Mouse (Mus musculus): ENCODE data around the gene Olfr689. TPM values are rescaled to one million over a fixed set of nuclear protein-coding genes. Genes with fewer than 3 reads are reported as not detected.
A peak's percentile ranks its signal among the peaks of the same experiment; 100 is the strongest.
"Not testable (repeated sequence)": the region's sequence is repeated elsewhere in the genome, so short reads cannot be mapped to it uniquely, and the experiment has no call there.

Olfr689 gene
- polyA plus RNA-seq (2015; fragmentation: Nextera tagmentation; extraction: Ambion mirVana): not detected in 2 replicates

GRCm38 (mm10) chr7:105310865-105311264 is at the start of gene Olfr689:
TSS of gene Olfr689 (plus strand) at chr7:105311165.
- no peak within 1 kb of the TSS for H3K4me2 ChIP-seq (replicated peaks)
- WGBS: 86% methylated on average over 1 of the region's 1 CpGs
- no peak within 1 kb of the TSS for H3K9ac ChIP-seq
- H3K36me3 ChIP-seq: no peaks in the 10 kb centered on the region
- H3K27me3 ChIP-seq (replicated peaks): no peaks in the 10 kb centered on the region
- ATAC-seq: no peak
- H3K27ac ChIP-seq: no peak within 1 kb of the TSS
- no peaks in the 10 kb centered on the region for H3K4me1 ChIP-seq (replicated peaks)
- no peaks in the 10 kb centered on the region for H3K9me3 ChIP-seq
- H3K4me3 ChIP-seq (replicated peaks): no peak within 1 kb of the TSS

- no peak overlapping the region for H3K4me3 ChIP-seq (replicated peaks)
- no peak overlapping the region for H3K9ac ChIP-seq
- H3K27ac ChIP-seq: no peak overlapping the region
- H3K36me3 ChIP-seq: no peaks in the 10 kb centered on the region
- no peaks in the 10 kb centered on the region for H3K4me1 ChIP-seq (replicated peaks)
- no peak overlapping the region for H3K4me2 ChIP-seq (replicated peaks)
- no peak for ATAC-seq
- H3K27me3 ChIP-seq (replicated peaks): no peaks in the 10 kb centered on the region
- WGBS: 74% methylated on average over 7 of the region's 7 CpGs
- H3K9me3 ChIP-seq: no peaks in the 10 kb centered on the region
Observed at GRCm38 (mm10) chr7:105272426-105272825, 38.5 kb upstream of the Olfr689 start.

- no peaks in the 10 kb centered on the region for H3K36me3 ChIP-seq
- H3K9ac ChIP-seq: no peak within 1 kb of the TSS
- no peaks in the 10 kb centered on the region for H3K4me1 ChIP-seq (replicated peaks)
- WGBS: 75% methylated on average over 6 of the region's 6 CpGs
- H3K9me3 ChIP-seq: no peaks in the 10 kb centered on the region
- no peak within 1 kb of the TSS for H3K27ac ChIP-seq
- H3K4me3 ChIP-seq (replicated peaks): no peak within 1 kb of the TSS
- ATAC-seq: no peak
- no peak within 1 kb of the TSS for H3K4me2 ChIP-seq (replicated peaks)
- no peaks in the 10 kb centered on the region for H3K27me3 ChIP-seq (replicated peaks)
Observed at GRCm38 (mm10) chr7:105287795-105288194, 23.2 kb upstream of the Olfr689 start, which contains the start of gene Olfr688. TSS of gene Olfr688 (plus strand) at chr7:105288095.

GRCm38 (mm10) chr7:105290051-105290450 is 20.9 kb upstream of the Olfr689 start:
- Histone ChIP-seq H3K9ac (no peak overlapping the region), H3K36me3 (no peaks in the 10 kb centered on the region), H3K4me2 (replicated peaks) (no peak overlapping the region), H3K9me3 (no peaks in the 10 kb centered on the region), H3K4me1 (replicated peaks) (no peaks in the 10 kb centered on the region), H3K4me3 (replicated peaks) (no peak overlapping the region), H3K27me3 (replicated peaks) (no peaks in the 10 kb centered on the region), H3K27ac (no peak overlapping the region)
- no peak for ATAC-seq

GRCm38 (mm10) chr7:105325302-105325701 is 14.3 kb downstream of the Olfr689 start:
- H3K27me3 ChIP-seq (replicated peaks): no peaks in the 10 kb centered on the region
- no peak for ATAC-seq
- H3K4me1 ChIP-seq (replicated peaks): no peaks in the 10 kb centered on the region
- H3K4me2 ChIP-seq (replicated peaks): no peak overlapping the region
- H3K36me3 ChIP-seq: no peaks in the 10 kb centered on the region
- no peaks in the 10 kb centered on the region for H3K9me3 ChIP-seq
- no peak overlapping the region for H3K4me3 ChIP-seq (replicated peaks)
- no peak overlapping the region for H3K9ac ChIP-seq
- WGBS: 65% methylated on average over 2 of the region's 2 CpGs
- H3K27ac ChIP-seq: no peak overlapping the region

GRCm38 (mm10) chr7:105334004-105334403 is 23.0 kb downstream of the Olfr689 start, which contains the start of gene Olfr690:
TSS of gene Olfr690 (minus strand) at chr7:105334104.
- Histone ChIP-seq H3K27me3 (replicated peaks) (no peaks in the 10 kb centered on the region), H3K27ac (no peak within 1 kb of the TSS), H3K9ac (no peak within 1 kb of the TSS), H3K4me1 (replicated peaks) (no peaks in the 10 kb centered on the region), H3K4me2 (replicated peaks) (no peak within 1 kb of the TSS), H3K4me3 (replicated peaks) (no peak within 1 kb of the TSS), H3K9me3 (no peaks in the 10 kb centered on the region), H3K36me3 (no peaks in the 10 kb centered on the region)
- ATAC-seq: no peak
- WGBS: 82% methylated on average over 1 of the region's 1 CpGs

GRCm38 (mm10) chr7:105342170-105342569 is 31.2 kb downstream of the Olfr689 start, which contains the start of gene Olfr691:
TSS of gene Olfr691 (minus strand) at chr7:105342270.
- no peak within 1 kb of the TSS for H3K27ac ChIP-seq
- H3K9ac ChIP-seq: no peak within 1 kb of the TSS
- no peak for ATAC-seq
- H3K9me3 ChIP-seq: no peaks in the 10 kb centered on the region
- H3K36me3 ChIP-seq: no peaks in the 10 kb centered on the region
- H3K4me1 ChIP-seq (replicated peaks): no peaks in the 10 kb centered on the region
- H3K4me3 ChIP-seq (replicated peaks): no peak within 1 kb of the TSS
- H3K4me2 ChIP-seq (replicated peaks): no peak within 1 kb of the TSS
- no peaks in the 10 kb centered on the region for H3K27me3 ChIP-seq (replicated peaks)
- 45% methylated on average over 1 of the region's 1 CpGs for WGBS

GRCm38 (mm10) chr7:105342752-105343151 is 31.8 kb downstream of the Olfr689 start:
- Histone ChIP-seq H3K4me3 (replicated peaks) (no peak overlapping the region), H3K9me3 (no peaks in the 10 kb centered on the region), H3K4me1 (replicated peaks) (no peaks in the 10 kb centered on the region), H3K9ac (no peak overlapping the region), H3K27me3 (replicated peaks) (no peaks in the 10 kb centered on the region), H3K4me2 (replicated peaks) (no peak overlapping the region), H3K36me3 (no peaks in the 10 kb centered on the region), H3K27ac (no peak overlapping the region)
- ATAC-seq: no peak
- WGBS: 82% methylated on average over 2 of the region's 2 CpGs

GRCm38 (mm10) chr7:105356064-105356463 is 45.1 kb downstream of the Olfr689 start:
- not testable (repeated sequence) for H3K9me3 ChIP-seq; H3K9ac ChIP-seq; H3K27me3 ChIP-seq (replicated peaks); H3K4me2 ChIP-seq (replicated peaks); H3K4me1 ChIP-seq (replicated peaks); H3K4me3 ChIP-seq (replicated peaks); H3K27ac ChIP-seq; ATAC-seq; H3K36me3 ChIP-seq
- WGBS: no CpG with 5 or more reads among the region's 5 CpGs

GRCm38 (mm10) chr7:105356487-105356886 is 45.5 kb downstream of the Olfr689 start:
- not testable (repeated sequence) for H3K27me3 ChIP-seq (replicated peaks); H3K36me3 ChIP-seq; H3K27ac ChIP-seq; H3K4me3 ChIP-seq (replicated peaks); H3K9me3 ChIP-seq; H3K4me1 ChIP-seq (replicated peaks); H3K9ac ChIP-seq; H3K4me2 ChIP-seq (replicated peaks)
- peak; percentile 82 for ATAC-seq
- WGBS: 91% methylated on average over 1 of the region's 2 CpGs

GRCm38 (mm10) chr7:105361713-105362112 is 50.7 kb downstream of the Olfr689 start:
- 79% methylated on average over 2 of the region's 2 CpGs for WGBS
- no peak overlapping the region for H3K9ac ChIP-seq
- H3K27me3 ChIP-seq (replicated peaks): no peaks in the 10 kb centered on the region
- ATAC-seq: no peak
- H3K4me3 ChIP-seq (replicated peaks): no peak overlapping the region
- no peak overlapping the region for H3K27ac ChIP-seq
- no peaks in the 10 kb centered on the region for H3K9me3 ChIP-seq
- no peak overlapping the region for H3K4me2 ChIP-seq (replicated peaks)
- no peaks in the 10 kb centered on the region for H3K4me1 ChIP-seq (replicated peaks)
- H3K36me3 ChIP-seq: no peaks in the 10 kb centered on the region

GRCm38 (mm10) chr7:105367268-105367667 is 56.3 kb downstream of the Olfr689 start:
- no peak overlapping the region for H3K4me2 ChIP-seq (replicated peaks)
- 90% methylated on average over 5 of the region's 5 CpGs for WGBS
- no peaks in the 10 kb centered on the region for H3K4me1 ChIP-seq (replicated peaks)
- H3K27me3 ChIP-seq (replicated peaks): no peaks in the 10 kb centered on the region
- ATAC-seq: no peak
- no peak overlapping the region for H3K9ac ChIP-seq
- H3K9me3 ChIP-seq: no peaks in the 10 kb centered on the region
- H3K27ac ChIP-seq: no peak overlapping the region
- no peak overlapping the region for H3K4me3 ChIP-seq (replicated peaks)
- H3K36me3 ChIP-seq: no peaks in the 10 kb centered on the region

GRCm38 (mm10) chr7:105367930-105368329 is 57.0 kb downstream of the Olfr689 start, which contains the start of gene Olfr692:
TSS of gene Olfr692 (plus strand) at chr7:105368230.
- Histone ChIP-seq H3K27me3 (replicated peaks) (no peaks in the 10 kb centered on the region), H3K27ac (no peak within 1 kb of the TSS), H3K9ac (no peak within 1 kb of the TSS), H3K9me3 (no peaks in the 10 kb centered on the region), H3K4me1 (replicated peaks) (no peaks in the 10 kb centered on the region), H3K36me3 (no peaks in the 10 kb centered on the region; the same call in 1 of the 2 replicates), H3K4me2 (replicated peaks) (no peak within 1 kb of the TSS), H3K4me3 (replicated peaks) (no peak within 1 kb of the TSS)
- WGBS: 85% methylated on average over 1 of the region's 1 CpGs
- ATAC-seq: no peak
